In genomic region chr1:159812820-159813411, GRCm38 (mm10) we compare ENCODE assay signal across 8 mouse cellular contexts.
DNase-seq lines count a peak whose midpoint lies in the region; ATAC-seq and TF ChIP-seq lines count a peak whose summit lies in the region.

No protein-coding gene starts in this region.

- DNase-seq in adrenal gland, adult 2 months: peak; percentile 7
- DNase-seq in adrenal gland, postnatal 10 days: no peak
- no peak for DNase-seq in hindbrain, embryonic 14.5 days (ENCODE audit: low spot score)
- peak; percentile 19 for DNase-seq in lung, adult 2 months
- no peak for DNase-seq in layer of hippocampus, adult 11-12 months (ENCODE audit: low spot score)
- DNase-seq in right cerebral cortex, adult 18-20 months: no peak

- 0 out of 2 replicates have a peak, but pooled peaks have one; percentile 54 for ATAC-seq in embryonic facial prominence, embryonic 15.5 days (ENCODE audit: insufficient number of reproducible peaks, low FRiP score, low TSS enrichment, low read depth)
- peak; percentile 52; the same call in 1 of the 2 replicates for ATAC-seq in hindbrain, embryonic 14.5 days (ENCODE audit: low FRiP score)
- no peak for ATAC-seq in neural tube, embryonic 14.5 days (ENCODE audit: low read depth)

- H3K9me3 ChIP-seq in embryonic facial prominence, embryonic 15.5 days (replicated peaks): no peaks in the 10 kb centered on the region
- no peaks in the 10 kb centered on the region for H3K9me3 ChIP-seq in hindbrain, embryonic 14.5 days (ENCODE audit: control insufficient read depth, low read length)
- H3K9me3 ChIP-seq in neural tube, embryonic 14.5 days (ENCODE audit: control insufficient read depth, low read length): no peaks in the 10 kb centered on the region

- H3K4me3 ChIP-seq in embryonic facial prominence, embryonic 15.5 days (replicated peaks): no peak overlapping the region
- H3K4me3 ChIP-seq in hindbrain, embryonic 14.5 days (replicated peaks; ENCODE audit: low read length): no peak overlapping the region
- no peak overlapping the region for H3K4me3 ChIP-seq in lung, adult 2 months (replicated peaks; ENCODE audit: extremely low read depth, low read depth, low read length)
- H3K4me3 ChIP-seq in neural tube, embryonic 14.5 days (ENCODE audit: low read depth, low read length): no peak overlapping the region

- no peak overlapping the region for H3K9ac ChIP-seq in embryonic facial prominence, embryonic 15.5 days
- H3K9ac ChIP-seq in hindbrain, embryonic 14.5 days: no peak overlapping the region
- H3K9ac ChIP-seq in neural tube, embryonic 14.5 days (replicated peaks; ENCODE audit: low read depth, low read length): no peak overlapping the region

- no peak for TF ChIP-seq CTCF in lung, adult 2 months (IDR thresholded peaks at IDR 0.05; ENCODE audit: insufficient read depth, low read length)

- no peaks in the 10 kb centered on the region for H3K27me3 ChIP-seq in embryonic facial prominence, embryonic 15.5 days
- H3K27me3 ChIP-seq in hindbrain, embryonic 14.5 days (ENCODE audit: control insufficient read depth, insufficient read depth, low read length): no peaks in the 10 kb centered on the region
- no peaks in the 10 kb centered on the region for H3K27me3 ChIP-seq in neural tube, embryonic 14.5 days (ENCODE audit: control insufficient read depth, insufficient read depth, low read length)

- no peaks in the 10 kb centered on the region for H3K36me3 ChIP-seq in embryonic facial prominence, embryonic 15.5 days
- H3K36me3 ChIP-seq in hindbrain, embryonic 14.5 days (replicated peaks; ENCODE audit: control insufficient read depth, insufficient read depth): no peaks in the 10 kb centered on the region
- H3K36me3 ChIP-seq in neural tube, embryonic 14.5 days (ENCODE audit: control insufficient read depth, insufficient read depth, low read length): no peaks in the 10 kb centered on the region

- peaks cover 18% of the 10 kb centered on the region; the same call in 1 of the 2 replicates for H3K4me1 ChIP-seq in embryonic facial prominence, embryonic 15.5 days
- H3K4me1 ChIP-seq in hindbrain, embryonic 14.5 days (replicated peaks; ENCODE audit: control insufficient read depth, insufficient read depth, low read length): peaks cover 10% of the 10 kb centered on the region; the same call in 1 of the 2 replicates
- H3K4me1 ChIP-seq in lung, adult 2 months (ENCODE audit: control insufficient read depth, insufficient read depth, low read length): 0 out of 2 replicates have a peak, but pooled peaks cover 2% of the 10 kb centered on the region
- peaks cover 7% of the 10 kb centered on the region; the same call in 1 of the 2 replicates for H3K4me1 ChIP-seq in neural tube, embryonic 14.5 days (ENCODE audit: control insufficient read depth, insufficient read depth, low read length)

- peak overlapping the region; percentile 19 for H3K4me2 ChIP-seq in embryonic facial prominence, embryonic 15.5 days (replicated peaks)
- H3K4me2 ChIP-seq in hindbrain, embryonic 14.5 days (replicated peaks): 0 out of 2 replicates have a peak overlapping the region, but pooled peaks have one; percentile 9
- H3K4me2 ChIP-seq in neural tube, embryonic 14.5 days (ENCODE audit: low read depth, low read length): 0 out of 2 replicates have a peak overlapping the region, but pooled peaks have one; percentile 4

- TF ChIP-seq POLR2A in lung, adult 2 months (IDR thresholded peaks at IDR 0.05; ENCODE audit: borderline replicate concordance, extremely low read depth, low read depth, low read length): no peak

- 11% methylated on average over 6 of the region's 8 CpGs for WGBS in embryonic facial prominence, embryonic 15.5 days
- 11% methylated on average over 7 of the region's 8 CpGs for WGBS in hindbrain, embryonic 14.5 days
- WGBS in lung, adult 2 months: 6% methylated on average over 8 of the region's 8 CpGs
- WGBS in neural tube, embryonic 14.5 days: 6% methylated on average over 7 of the region's 8 CpGs

- 0 out of 2 replicates have a peak overlapping the region, but pooled peaks have one; percentile 55 for H3K27ac ChIP-seq in embryonic facial prominence, embryonic 15.5 days (replicated peaks)
- no peak overlapping the region for H3K27ac ChIP-seq in hindbrain, embryonic 14.5 days
- H3K27ac ChIP-seq in neural tube, embryonic 14.5 days (ENCODE audit: low read depth, low read length): no peak overlapping the region

Comparison
In these comparisons a context has a peak if more than half of its experiments do, and no peak if none do; other contexts are left out.
1. DNase-seq: peak in adrenal gland, adult 2 months (single experiment) and lung, adult 2 months (single experiment); none in adrenal gland, postnatal 10 days (single experiment), hindbrain, embryonic 14.5 days (single experiment), layer of hippocampus, adult 11-12 months (single experiment) and right cerebral cortex, adult 18-20 months (single experiment).
2. Peak in every context shown above with its lines, with median percentiles within 50 percentile points of each other: H3K4me2 ChIP-seq.